Mouse (Mus musculus): ENCODE data around the gene Ift20. TPM values are rescaled to one million over a fixed set of nuclear protein-coding genes. Genes with fewer than 3 reads are reported as not detected.

Ift20 gene
- 10 to 100 TPM; 74.0 to 76.6 TPM for total RNA-seq (2021)
- long read RNA-seq, transcript Ift20-204 (5 exons, 1,167 nt), result minor isoform, 17 of 153 reads
- long read RNA-seq, transcript Ift20-203 (6 exons, 1,141 nt), result major isoform, 114 of 153 reads
- long read RNA-seq, transcript Ift20-202 (5 exons, 582 nt), result minor isoform, 6 of 153 reads
- long read RNA-seq, partial matches to known transcripts, result 5 of 153 reads
- long read RNA-seq, other reads (novel, unspliced or antisense), result 10 of 153 reads

DNA sequence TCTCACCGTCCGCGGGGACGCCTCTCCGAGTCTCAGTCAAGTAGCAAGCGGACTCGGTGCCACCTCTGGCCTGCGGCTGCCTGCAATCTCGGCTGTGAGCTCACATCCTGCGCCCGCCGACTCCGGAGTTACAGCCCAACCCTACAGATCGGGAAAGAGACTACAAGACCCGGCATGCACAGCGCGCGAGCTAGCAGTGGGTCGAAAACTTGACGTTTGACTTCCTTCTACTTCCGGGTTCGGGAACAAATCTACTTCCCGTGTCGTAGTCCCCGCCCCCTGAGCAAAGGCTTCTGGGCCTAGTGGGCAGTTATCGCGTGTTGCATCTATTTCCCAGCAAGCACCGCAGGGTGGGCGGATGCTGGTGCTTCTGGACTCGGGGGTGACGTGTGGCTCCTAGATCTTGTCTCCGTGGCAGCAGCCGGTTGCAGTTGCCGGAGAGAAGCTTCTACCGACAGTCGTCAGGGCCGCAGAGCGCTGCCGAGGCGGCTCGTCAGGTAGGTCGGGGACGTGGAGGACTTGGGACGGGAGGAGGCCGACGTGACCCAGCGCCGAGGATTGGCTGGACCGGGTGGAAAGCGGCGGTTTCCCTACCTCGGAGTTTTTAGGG is at the start of gene Ift20, which contains the start of gene Tnfaip1:
Ift20 (plus strand) TSS at position 282 of the 610 bp plus-strand sequence.
Tnfaip1 (minus strand) TSS at position 253 of the 610 bp plus-strand sequence.
- peak; percentile 95 to 96 for DNase-seq (ENCODE audit: low spot score in 2 of 2)

DNA sequence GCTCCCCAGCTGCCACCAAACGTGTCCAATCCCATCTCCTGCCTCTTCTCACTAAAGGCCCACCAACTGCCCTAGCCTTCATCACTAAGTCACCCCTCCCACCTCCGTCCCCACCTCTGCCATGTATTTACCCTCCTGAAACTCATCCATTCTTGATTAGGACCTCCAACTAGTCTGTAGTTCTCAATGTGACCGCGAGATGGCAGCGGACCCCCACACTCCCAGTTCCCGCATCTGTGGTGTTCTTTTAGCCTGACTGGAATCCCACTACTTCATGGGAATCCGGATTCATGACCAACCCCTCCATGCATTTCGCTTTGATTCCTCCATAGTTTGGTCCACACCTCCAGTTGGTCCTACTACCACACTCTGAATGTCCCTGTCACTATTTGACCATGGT is 48.0 kb upstream of the Ift20 start:
- DNase-seq (ENCODE audit: low spot score in 2 of 2), result peak; percentile 91 to 93

DNA sequence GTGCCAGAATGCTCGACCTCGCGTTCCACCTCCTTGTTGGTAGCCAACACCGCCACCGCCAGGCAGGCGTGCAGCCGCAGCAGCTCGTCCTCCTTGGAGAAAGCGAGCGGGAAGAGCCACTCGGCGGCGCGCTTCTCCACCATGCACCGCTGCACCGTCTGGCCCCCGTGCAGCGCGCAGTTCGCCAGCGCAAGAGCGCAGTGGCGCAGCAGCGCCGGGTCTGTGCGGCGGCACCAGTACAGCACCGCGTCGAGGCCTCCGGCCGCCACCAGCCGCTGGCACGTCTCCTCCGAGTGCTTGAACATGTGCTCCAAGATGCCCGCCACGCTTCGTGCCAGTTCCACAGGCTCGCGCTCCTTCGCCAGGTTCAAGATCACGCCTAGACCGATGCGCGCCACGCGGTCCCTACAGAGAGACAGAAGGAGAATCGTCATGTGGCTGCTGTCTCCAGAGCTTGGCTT is 45.4 kb upstream of the Ift20 start:
- DNase-seq (ENCODE audit: low spot score in 2 of 2), result peak; percentile 55 to 65

DNA sequence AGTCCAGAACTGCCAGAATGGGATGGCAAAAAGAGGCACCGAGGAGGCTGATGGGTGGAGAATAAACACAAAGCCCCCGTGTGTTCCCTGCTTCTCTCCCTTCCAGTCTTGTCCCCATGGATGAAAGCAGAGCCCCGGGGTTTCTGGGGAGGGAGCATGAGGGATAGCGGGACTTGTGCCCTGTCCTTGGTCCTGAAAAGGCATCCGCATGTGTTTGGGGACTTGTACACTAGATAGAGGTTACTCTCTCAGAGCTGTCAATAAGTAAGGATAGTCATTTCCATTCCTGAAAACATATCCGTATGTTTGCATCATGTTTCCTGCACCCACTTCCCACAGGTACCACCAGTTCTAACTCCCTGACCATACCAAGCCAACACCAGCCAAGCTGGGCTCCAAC is 40.3 kb upstream of the Ift20 start:
- DNase-seq (ENCODE audit: low spot score in 2 of 2), result no peak

DNA sequence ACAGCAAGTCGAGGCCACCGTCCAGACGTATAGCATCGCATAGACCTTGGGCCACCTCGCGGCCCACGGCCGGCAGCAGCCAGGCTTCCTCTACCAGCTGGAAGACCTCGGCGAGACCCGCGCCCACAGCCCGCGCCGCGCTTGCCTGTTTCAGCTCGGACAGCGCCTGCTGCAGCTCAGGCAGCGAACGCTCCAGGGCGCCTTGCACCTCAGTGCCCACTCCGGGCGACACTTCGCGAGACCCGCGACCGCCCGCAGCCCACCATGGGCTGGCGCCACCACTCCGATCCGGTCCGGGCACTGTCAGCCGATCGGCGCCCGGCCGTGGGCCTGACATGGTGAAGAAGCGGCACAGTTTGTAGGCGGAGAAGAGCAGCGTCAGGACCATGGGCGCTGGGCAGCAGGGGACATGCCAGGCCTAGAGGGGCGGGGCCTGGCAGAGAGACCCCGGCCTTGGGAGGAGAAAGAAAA is 39.1 kb upstream of the Ift20 start:
- peak; percentile 58 to 69 for DNase-seq (ENCODE audit: low spot score in 2 of 2)

DNA sequence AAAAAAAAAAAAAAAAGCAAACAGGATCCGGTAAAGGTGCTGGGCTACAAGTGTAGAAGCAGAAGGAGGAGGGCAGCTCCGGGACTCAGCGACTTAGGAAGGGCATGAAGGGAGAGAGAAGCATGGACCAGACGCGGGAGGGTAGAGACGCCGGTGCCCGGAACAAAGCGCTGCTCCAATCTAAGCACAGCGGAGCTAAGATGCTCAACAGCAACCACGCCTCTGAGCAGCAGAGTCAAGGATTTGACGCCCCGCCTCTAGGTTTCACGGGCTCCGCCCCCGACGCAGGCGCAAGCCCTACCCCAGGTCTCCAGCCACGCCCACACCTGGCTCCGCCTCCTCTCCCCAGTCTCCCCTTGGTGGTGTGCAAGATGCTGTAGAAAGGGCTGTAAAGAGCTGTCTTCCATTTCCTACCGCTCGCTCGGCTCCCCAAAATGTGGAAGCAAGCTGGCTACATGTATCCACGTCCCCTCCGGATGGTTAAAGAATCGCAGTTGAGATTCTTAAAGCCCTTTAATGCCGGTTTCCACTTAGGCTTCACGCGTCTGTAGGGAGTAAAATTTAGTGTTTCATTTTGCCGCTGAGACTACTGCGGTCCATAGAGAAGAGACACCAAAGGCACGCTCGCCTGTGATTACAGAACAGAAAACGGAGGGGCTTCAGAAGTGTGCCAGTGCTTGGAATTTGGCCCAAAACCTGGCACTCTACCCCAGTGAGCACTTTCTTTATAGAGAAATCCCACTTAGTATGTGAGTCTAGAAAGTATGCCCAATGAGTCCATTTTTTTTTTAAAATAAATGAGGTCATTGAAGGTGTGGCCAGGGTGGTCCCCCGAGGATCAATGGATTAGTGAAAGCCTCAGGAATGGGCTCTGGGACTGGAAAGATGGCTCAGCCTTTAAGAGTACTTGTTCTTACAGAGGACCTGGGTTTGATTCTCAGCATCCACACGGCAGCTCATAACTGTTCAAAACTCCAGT is 38.3 kb upstream of the Ift20 start, which contains the start of gene Sarm1:
Sarm1 (minus strand) TSS at position 211 of the 979 bp plus-strand sequence.
- DNase-seq (ENCODE audit: low spot score in 2 of 2), result peak; percentile 95 to 96

DNA sequence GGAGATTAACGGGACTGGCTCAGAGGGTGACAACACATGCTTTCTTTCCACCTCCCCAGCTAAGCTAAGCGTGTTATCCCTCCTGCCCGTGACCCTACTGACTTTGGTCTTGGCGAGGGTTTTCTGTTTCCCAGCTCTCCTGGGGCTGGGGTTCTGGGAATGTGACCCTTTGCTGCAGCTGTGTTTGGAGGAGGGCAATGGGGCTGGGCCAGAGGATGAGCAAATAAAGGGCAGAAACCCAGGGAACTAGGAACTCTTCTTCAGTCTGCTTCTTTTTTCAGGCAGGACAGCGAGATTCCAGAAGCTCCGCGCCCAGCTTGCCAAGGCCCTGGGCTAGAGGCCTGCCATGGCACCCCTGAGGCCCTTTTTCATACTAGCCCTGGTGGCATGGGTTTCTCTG is 37.2 kb upstream of the Ift20 start, which contains the start of gene Vtn:
Vtn (plus strand) TSS at position 88 of the 400 bp plus-strand sequence.
- no peak for DNase-seq (ENCODE audit: low spot score in 2 of 2)

DNA sequence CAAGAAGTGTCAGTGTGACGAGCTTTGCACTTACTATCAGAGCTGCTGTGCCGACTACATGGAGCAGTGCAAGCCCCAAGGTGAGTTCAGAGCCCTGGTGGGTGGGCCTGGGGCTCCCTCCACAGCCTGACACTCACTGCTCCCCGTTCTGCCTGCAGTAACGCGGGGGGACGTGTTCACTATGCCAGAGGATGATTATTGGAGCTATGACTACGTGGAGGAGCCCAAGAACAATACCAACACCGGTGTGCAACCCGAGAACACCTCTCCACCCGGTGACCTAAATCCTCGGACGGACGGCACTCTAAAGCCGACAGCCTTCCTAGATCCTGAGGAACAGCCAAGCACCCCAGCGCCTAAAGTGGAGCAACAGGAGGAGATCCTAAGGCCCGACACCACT is 36.6 kb upstream of the Ift20 start:
- no peak for DNase-seq (ENCODE audit: low spot score in 2 of 2)

DNA sequence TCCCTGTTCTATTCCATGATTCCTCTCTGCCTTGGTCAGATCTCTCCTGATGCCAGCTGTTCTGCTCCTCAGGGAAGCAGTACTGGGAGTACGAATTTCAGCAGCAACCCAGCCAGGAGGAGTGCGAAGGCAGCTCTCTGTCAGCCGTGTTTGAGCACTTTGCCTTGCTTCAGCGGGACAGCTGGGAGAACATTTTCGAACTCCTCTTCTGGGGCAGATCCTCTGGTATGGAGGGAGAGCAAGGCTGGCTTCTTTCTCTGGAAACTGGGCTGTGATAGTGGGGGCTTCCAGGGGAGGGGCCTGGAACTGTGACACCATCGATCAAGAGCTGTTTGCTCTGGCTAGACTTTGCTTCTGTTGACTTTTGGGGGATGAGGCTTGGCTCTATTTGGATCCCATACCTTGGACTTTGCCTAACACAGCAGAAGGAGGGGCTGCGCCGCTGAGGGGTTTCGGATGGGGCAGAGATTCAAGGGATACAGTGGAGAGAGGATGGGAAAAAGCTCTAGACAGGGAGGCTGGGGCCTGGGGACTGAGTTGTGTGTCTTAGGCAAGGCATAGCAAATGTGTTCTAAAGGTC is 35.4 kb upstream of the Ift20 start:
- no peak for DNase-seq (ENCODE audit: low spot score in 2 of 2)

DNA sequence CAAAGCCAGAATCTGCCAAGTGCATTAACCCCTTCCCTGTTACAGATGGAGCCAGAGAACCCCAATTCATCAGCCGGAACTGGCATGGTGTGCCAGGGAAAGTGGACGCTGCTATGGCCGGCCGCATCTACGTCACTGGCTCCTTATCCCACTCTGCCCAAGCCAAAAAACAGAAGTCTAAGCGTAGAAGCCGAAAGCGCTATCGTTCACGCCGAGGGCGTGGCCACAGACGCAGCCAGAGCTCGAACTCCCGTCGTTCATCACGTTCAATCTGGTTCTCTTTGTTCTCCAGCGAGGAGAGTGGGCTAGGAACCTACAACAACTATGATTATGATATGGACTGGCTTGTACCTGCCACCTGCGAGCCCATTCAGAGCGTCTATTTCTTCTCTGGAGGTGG is 34.6 kb upstream of the Ift20 start:
- no peak for DNase-seq (ENCODE audit: low spot score in 2 of 2)

DNA sequence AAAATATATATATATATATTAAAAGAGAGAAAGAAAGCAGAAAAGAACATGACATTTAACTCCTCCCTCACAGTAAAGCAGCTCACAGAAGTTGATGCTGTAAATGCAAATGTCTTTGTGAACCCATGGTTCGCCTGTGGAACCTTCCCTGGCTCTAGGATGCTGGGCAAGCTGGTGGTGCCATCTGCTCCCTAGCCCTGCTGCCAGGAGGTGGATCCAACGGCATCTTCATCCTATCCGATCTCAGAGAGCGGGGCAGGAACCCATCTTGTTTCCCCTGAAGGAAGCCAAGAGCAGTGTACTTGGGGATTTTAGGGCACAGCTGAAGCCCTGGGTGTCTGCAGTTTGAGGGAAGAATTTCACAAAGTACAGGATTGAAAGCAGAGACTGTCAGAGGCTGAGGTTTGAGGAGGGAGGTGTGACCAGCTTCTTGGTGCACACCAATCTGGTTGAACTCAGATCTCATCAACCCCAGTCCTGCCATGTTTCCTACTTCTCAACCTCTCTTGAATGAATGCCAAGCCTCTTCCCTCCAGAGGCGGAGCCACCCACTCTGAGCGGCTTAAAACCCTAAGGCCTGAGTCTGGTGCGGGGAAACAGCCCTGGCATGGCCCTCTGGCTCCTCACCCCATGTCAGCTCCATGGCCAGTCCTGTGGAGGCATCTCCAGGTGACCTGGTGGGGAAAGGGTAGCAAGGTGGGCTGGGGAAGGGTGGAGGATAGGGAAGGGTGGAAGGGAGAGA is 33.1 kb upstream of the Ift20 start, which contains the start of gene Sebox:
Sebox (plus strand) TSS at position 539 of the 742 bp plus-strand sequence.
- DNase-seq (ENCODE audit: low spot score in 2 of 2), result peak; percentile 43 to 55

DNA sequence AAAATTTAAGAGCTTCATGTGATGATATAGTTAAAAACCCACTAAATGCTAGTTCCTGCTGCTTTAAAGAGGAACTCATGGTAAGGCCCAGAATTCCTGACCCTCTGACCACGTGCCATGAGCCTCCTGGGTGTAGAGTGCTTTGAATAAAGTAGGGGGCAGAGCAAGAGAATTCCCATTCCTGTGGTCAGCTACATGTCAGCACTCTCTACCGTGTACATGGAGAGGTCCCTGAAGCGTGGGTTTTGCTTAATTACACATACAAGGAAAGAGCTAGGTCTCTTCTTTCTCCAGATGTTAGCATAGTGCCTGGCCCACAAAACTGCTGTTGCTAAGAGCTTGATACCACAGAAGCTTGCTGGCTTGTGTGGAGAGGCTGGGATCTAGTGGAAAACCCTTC is 30.7 kb upstream of the Ift20 start:
- DNase-seq (ENCODE audit: low spot score in 2 of 2), result no peak

DNA sequence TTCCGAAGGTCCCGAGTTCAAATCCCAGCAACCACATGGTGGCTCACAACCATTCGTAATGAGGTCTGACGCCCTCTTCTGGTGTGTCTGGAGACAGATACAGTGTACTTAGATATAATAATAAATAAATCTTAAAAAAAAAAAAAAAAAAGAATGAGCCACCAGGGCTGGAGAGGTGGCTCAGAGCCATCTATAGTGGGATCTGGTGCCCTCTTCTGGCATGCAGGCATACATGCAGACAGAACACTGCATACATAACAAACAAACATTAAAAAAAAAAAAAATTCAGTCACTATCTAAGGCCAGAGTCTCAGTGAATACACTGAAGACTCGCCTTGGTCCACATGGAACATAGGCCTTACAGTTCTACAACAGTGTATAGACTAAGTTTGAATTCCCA is 27.0 kb upstream of the Ift20 start:
- no peak for DNase-seq (ENCODE audit: low spot score in 2 of 2)

DNA sequence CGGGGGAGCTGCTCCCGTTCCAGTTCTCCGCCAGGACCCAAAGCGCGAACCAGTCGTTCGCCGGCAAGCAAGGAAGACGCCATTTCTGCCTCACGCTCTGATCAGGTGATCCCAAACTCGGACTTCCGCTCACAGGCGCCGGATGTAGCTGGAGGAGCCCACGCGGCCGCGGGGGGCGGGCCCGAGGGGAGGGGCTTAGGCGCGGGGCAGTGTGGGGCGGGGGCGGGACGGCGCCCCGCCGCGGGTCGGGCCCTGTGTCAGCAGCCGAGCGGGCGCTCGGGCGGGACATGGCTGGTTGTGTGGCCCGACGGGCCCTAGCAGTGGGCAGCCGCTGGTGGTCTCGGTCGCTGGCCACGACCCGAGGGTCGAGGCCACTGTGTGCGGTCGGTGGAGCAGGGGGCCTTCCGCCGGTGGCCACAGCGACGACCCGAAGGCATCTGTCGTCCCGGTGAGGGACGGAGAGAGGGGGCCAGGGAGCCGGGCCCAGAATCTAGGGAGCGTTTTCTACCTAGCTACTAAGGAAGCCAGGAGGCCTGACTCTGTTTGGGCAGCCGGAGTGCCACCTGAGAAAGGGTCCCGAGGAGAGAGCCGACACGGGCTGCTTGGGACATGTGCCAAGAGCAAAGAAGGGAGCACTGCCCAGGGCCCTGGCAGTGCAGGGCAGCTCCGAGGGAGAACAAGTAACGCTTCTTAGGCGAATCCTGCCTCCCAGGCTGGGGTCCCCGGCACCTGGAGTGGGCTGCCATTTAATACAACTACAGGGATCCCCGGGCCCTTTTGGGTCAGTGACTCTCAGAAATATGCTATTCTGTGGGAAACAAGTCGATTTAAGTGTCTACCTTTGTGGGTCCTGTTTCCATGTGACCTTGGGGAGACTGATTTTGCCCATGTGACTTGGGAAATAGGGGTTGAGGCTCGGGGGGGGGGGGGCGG is 23.9 kb upstream of the Ift20 start, which contains the start of the genes Tmem199 and Poldip2:
Tmem199 (minus strand) TSS at position 148 of the 933 bp plus-strand sequence.
Poldip2 (plus strand) TSS at position 169 of the 933 bp plus-strand sequence.
- DNase-seq (ENCODE audit: low spot score in 2 of 2), result peak; percentile 81 to 86

DNA sequence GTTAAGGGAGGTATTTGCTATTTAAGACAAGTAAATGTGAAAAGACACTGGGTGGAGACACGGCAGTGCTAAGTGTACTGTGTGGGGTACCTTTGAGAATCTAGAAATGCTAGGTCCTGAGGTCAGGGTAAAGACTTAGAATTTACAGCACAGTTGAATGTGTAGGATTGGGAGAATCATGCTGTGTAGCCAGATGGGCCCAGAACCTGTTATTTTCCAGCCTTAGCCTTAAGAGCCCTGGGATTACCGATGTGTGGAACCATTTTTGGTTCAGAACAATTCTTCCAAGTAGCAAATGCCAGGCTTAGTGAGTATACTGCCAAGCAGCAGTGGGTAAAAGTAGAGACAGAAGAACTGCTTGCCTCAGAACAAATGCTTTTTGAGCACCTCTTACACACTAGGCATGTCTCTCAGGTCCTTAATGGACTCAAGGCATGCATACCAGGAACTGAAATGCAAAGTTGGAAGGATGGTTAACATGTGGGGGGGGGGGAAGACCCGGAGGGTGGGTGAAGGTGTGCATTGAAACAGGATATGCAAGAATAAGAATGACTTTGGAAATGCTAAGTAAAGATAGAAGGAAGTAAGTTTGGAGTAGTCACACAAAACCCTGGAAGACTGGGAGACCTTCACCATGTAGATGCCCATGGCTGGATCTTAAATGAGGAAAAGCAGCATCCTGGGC is 22.9 kb upstream of the Ift20 start:
- no peak for DNase-seq (ENCODE audit: low spot score in 2 of 2)

DNA sequence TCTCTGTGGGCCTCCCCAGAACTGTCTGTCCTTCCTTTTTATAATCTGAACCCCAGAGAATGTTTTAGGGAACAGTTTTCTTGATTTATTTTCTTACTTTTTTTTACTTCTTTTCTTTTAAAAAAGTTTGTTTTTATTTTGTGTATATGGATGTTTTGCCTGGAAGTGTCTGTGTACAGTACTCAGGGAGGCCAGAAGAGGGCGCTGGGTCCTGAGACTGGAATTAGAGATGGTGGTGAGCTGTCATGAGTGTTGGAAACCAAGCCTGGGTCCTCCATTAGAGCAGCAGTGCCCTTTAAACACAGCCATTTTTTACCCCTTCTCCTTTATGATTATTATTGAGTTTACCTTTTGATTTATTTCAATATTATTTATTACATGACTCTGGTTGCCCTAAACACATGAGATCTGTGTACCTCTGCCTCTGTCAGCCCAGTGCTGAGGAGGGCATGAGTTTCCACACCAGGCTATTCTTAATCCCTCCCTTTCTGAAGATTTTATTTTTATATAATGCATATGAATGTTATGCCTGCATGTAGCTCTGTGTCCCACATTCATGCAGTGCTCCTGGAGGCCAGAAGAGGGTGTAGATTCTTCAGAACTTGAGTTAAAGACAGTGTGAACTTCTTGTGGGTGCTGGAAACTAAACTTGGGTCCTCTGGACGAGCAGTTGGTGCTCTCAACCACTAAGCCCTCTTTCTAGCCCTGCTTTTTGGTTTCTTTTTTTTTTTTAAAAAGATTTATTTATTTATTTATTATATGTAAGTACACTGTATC is 20.4 kb upstream of the Ift20 start:
- no peak for DNase-seq (ENCODE audit: low spot score in 2 of 2)

DNA sequence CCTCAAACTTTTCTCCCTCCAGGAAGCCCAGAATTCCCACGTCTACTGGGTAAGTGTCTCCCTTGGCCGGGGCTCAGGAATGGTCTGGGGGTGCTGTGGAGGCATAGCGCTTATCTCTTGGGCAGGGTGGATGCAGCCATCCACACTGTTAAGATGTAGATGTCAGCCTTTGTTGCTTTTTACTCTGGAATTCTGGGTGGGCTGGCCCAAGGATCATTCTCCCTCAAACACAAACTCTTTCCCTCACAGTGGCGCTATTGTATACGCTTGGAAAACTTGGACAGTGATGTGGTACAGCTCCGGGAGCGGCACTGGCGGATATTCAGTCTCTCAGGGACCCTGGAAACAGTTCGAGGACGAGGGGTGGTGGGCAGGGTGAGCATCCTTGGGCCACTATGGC is 17.2 kb upstream of the Ift20 start:
- DNase-seq (ENCODE audit: low spot score in 2 of 2), result no peak
